Mouse (Mus musculus) midbrain, embryonic 12.5 days (tissue): ENCODE measurements around the gene Rims4. TPM values are rescaled to one million over a fixed set of nuclear protein-coding genes. Genes with fewer than 3 reads are reported as not detected.

Experiments used
- polyA plus RNA-seq: library from polyadenylated mRNA; unstranded; fragments of >200 nt; fragmentation: Nextera tagmentation; extraction: Ambion mirVana; gene quantifications from 2 replicates; pipeline ENCODE4 v1.2.1, GENCODE M21; 2016

Gene Rims4
- polyA plus RNA-seq, 1 experiment from 2014 or later = 4.4 TPM

Other genes with a start within 250 kb of the Rims4 start
- gene Ada, start 168.4 kb downstream of the Rims4 start, polyA plus RNA-seq = 4.7 and 5.2 TPM in 2 replicates
- 0.33 TPM in 1 of 2 replicates, not detected in the other for gene Ccn5, start 97.8 kb downstream of the Rims4 start, polyA plus RNA-seq
- not detected in 2 replicates for gene Kcnk15, start 65.0 kb downstream of the Rims4 start, polyA plus RNA-seq
- 341 and 352 TPM in 2 replicates for gene Ywhab, start 76.3 kb upstream of the Rims4 start, polyA plus RNA-seq
- gene Pabpc1l, start 106.8 kb upstream of the Rims4 start, polyA plus RNA-seq = 0.64 and 1.2 TPM in 2 replicates
- gene Stk4, start 151.6 kb upstream of the Rims4 start, polyA plus RNA-seq = 39.6 and 42.3 TPM in 2 replicates
- 45.1 and 47.0 TPM in 2 replicates for gene Tomm34, start 152.5 kb upstream of the Rims4 start, polyA plus RNA-seq